Mouse (Mus musculus) cerebellum, adult 11 months (tissue): ENCODE data around the gene Atp5l.
"Not testable (repeated sequence)": the region's sequence is repeated elsewhere in the genome, so short reads cannot be mapped to it uniquely, and the experiment has no call there.

Experiments
- DNase-seq: peaks from one replicate; pipeline ENCODE4 v3.0.0; 2022

Gene Atp5l

DNA sequence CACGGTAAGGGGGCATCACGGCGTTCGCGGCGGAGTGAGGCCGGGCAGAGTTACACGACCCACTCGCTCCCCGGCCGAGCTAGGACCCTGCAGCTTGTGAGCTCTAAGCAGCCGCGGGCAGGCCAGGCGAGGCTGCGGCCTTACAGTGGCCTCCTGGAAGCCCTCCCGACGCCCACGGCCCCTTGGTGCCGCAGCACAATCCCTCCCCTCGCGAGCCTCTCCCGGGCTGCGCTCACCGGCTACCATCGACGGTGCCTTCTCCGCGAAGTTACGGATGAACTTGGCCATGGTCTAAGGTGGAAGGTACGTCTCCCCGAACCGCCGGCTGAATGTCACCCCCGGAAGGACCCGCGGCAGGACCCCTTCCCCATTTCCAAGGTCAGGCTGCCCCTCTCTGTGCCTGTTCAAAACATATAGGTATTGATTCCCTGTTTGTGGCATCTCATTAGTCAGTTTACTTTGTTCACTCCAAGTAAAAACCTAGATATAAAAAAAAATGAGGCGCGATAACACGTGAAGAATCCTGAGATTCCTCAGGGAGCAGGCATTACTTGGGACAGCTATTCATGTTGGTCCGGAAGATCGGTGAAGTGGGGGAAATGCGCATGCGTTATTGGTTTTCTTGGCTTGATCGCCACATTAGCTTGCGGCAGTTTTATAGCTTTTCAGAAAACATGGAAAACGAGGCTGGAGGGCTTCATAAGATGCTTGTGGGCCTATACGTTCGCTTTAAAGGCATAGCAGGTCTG is at the start of gene Atp5l:
Atp5l (minus strand) TSS at position 369 of the 749 bp plus-strand sequence.
- DNase-seq = peak; percentile 86

GRCm38 (mm10) chr9:44969450-44969849 is 48.9 kb upstream of the Atp5l start:
- DNase-seq = no peak

GRCm38 (mm10) chr9:44967763-44968162 is 47.2 kb upstream of the Atp5l start:
- not testable (repeated sequence) for DNase-seq

DNA sequence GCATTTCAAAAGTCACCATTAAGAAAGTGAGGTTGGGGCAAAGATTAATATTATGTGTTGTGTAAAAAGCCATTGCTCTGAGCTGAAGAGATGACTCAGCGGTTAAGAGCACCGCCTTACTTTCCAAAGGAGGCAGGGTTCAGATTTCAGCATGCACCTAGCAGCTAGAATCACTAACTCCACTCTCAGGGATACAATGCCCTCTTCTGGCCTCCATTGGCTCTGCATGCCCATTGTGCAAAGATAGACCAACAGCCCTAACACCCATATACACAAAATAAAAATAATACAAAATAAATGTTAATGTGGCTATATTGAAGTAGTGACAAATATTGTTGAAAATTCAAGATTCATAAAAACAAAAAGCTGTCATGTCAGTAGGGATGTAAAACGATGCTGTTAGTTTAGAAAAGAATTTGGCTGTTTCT is 46.3 kb upstream of the Atp5l start:
- peak; percentile 77 for DNase-seq

DNA sequence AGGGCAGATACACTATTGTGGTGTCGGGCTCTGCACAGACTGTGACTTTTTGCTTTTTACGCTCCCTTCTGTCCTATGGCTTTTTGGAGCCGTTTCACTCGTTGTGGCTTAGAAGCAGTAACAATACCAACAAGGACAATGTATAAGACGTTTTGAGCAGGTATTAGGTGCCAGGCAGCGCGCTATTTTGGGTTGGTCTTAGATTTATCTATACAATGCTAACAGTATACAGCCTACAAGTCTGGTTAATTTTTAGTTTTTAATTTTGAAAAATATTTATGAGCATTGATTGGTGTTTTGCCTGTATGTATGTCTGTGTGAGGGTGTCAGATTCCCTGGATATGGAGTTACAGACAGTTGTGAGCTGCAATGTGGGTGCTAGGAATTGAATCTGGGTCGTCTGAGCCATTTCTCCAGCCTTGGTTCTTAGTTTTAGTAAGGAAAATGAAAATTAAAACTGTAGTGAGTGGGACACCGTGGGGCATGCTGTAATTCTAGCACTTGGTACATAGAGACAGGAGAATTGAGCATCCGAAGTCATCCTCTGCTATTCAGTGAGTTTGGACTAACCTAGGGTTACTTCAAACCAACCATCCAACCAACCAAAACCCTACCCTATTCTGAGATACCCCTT is 45.4 kb upstream of the Atp5l start:
- DNase-seq = no peak

- DNase-seq = peak; percentile 98
These were observed 44.7 kb upstream of the Atp5l start, which contains the start of gene Ube4a for GRCm38 (mm10) chr9:44965126-44965832. TSS of gene Ube4a (minus strand) at chr9:44965600.

DNA sequence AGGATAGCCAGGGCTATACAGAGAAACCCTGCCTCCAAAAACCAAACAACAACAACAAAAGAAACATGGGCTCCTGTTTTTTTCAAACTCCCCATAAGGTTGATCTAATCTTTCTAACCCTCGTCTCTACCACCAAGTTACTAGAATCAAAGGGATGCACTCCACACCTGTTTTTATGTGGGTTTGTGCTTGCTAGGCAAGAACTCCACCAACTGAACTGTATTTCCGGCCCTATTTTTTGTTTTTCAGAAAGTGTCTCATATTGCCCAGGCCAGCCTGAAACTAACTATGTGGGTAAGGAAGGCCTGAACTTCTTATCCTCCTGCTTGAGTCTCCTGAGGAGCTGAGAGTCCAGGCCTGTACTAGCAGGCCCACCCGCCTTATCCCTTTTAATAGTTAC is 33.9 kb upstream of the Atp5l start:
- DNase-seq = no peak

- no peak for DNase-seq
These were observed 27.3 kb upstream of the Atp5l start for GRCm38 (mm10) chr9:44947836-44948235.

- no peak for DNase-seq
These were observed 25.7 kb upstream of the Atp5l start for GRCm38 (mm10) chr9:44946185-44946695.

DNA sequence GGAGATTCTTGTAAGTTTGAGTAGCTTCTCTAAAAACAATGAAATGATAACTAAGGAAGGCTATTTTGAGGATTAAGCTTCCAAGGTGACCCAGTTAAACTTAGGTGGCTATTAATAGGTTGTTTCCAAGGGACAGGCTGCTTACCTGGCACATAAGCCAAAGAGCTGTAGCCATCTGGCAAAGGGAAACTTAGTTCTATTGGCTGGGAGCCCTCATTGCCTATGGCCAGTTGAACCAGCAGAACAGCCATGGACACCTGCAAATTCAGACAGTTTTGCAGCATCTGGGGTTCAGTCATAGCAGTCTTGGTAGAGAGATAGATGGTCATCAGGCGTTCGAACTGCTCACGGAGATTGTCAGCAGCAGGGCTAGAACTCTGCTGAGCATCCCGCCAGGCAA is 21.9 kb upstream of the Atp5l start:
- peak; percentile 65 for DNase-seq

DNA sequence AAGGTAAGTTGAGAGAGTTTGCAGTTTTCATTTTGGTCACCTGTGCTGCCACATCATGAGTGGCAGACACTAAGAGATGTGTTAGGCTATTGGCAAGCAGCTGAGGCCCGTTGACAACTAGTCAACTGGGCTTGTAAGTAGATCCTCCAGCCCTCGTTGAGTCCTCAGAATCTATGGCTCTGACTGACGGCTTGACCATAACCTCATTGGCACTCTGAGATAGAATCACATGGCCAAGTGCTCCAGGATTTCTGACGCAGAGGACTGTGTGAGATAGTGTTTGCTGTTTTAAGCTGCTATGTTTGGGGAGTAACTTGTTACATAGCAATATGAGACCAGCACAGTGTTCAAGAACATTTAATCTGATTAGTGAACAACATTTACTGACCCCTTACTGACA is 21.2 kb upstream of the Atp5l start:
- no peak for DNase-seq

DNA sequence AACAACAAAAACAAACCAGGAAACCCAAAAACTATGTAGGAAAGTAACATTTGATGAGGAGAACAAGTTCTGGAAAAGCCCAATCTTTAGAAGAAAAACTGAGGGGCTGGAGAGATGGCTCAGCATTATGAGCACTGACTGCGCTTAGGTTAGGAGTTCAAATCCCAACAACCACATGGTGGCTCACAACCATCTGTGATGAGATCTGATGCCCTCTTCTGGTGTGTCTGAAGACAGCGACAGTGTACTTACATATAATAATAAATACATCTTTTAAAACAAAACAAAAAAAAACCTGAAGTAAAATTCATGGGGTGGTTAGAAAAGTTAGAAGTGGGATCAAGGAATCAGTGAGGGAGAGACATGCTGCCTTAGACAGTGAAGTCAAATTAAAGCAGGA is 1.0 kb upstream of the Atp5l start:
- no peak for DNase-seq

DNA sequence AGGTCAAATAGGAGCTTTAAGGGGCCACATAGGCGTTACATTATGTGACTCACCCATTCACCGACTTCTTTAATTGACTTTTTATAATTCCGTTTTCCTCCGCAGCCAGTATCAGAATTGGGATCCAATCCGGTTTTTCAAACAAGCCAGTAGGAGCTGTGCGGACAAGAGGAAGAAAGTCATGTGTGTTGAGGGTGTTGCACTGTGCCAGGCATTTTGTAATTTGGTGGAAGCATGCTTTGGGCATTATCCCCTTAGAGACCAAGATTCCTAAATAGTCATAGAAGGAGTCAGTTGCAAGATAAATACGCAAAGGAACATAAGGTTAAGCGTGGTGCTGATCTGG is 554 bp upstream of the Atp5l start:
- no peak for DNase-seq

GRCm38 (mm10) chr9:44919606-44920005 is 936 bp downstream of the Atp5l start:
- no peak for DNase-seq

DNA sequence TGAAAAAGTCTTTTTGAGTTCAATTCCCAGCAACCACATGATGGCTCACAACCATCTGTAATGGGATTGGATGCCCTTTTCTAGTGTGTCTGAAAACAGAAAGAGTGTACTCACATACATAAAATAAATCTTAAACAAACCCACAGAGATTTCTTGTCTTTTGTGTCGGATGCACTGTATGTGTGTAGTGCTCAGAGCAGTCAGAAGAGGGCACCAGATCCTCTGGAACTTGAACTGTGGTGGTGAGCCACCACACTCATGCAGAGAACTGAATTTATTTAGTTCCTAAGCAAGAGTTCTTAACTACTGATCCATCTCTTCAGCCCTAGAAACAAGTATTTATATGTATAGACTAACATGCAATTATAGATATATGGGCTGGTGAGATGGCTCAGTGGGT is 4.3 kb downstream of the Atp5l start:
- DNase-seq = no peak

- DNase-seq = no peak
These were observed 5.8 kb downstream of the Atp5l start for GRCm38 (mm10) chr9:44914706-44915105.

- no peak for DNase-seq
These were observed 9.2 kb downstream of the Atp5l start for GRCm38 (mm10) chr9:44911365-44911764.

GRCm38 (mm10) chr9:44905620-44906019 is 14.9 kb downstream of the Atp5l start:
- peak; percentile 35 for DNase-seq

- DNase-seq = peak; percentile 79
These were observed 15.6 kb downstream of the Atp5l start for GRCm38 (mm10) chr9:44904964-44905363.

- no peak for DNase-seq
These were observed 16.7 kb downstream of the Atp5l start for GRCm38 (mm10) chr9:44903856-44904255.

DNA sequence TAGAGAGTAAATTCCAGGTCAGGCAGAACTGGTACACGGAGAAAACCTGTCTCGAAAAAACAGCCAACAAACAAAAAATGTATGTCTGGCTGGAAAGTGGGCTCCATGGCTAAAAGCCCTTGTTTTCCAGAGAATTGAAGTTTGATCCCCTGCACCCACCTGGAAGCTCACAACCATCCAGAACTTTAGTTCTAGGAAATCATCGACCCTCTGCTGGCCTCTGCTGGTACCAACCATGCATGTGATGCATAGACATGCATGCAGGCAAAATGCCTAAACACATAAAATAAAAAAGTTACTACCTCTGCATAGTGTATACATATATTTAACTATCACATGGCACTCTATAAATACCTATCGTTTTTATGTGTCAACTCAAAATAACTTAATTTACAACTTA is 20.1 kb downstream of the Atp5l start:
- DNase-seq = no peak

- no peak for DNase-seq
These were observed 20.8 kb downstream of the Atp5l start for GRCm38 (mm10) chr9:44899716-44900115.

GRCm38 (mm10) chr9:44897024-44897423 is 23.5 kb downstream of the Atp5l start:
- no peak for DNase-seq

DNA sequence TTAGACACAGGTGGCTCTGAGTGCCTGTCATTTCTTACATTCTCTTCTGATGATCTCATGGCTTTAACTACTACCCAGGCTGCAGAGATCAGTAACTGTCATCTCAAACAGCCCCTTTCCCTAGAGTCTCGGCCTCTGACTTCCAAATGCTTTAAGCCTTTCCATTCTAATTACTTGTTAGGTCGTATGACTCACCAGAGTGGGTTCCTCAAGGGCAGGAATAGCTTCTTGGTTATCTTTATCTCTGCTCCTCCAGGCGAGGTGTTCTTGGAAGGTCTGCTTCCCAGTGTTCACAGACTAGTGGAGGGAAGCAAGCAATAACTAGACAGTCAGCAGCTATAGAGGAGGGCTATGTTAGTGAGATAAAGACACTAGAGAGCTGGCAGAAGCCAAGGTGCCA is 27.9 kb downstream of the Atp5l start:
- no peak for DNase-seq
